Mouse (Mus musculus): ENCODE results near the gene Ace. TPM values are rescaled to one million over a fixed set of nuclear protein-coding genes. Genes with fewer than 3 reads are reported as not detected.

Ace gene
- polyA plus RNA-seq (2014; fragmentation: Nextera tagmentation; extraction: Ambion mirVana) = 1.4 and 4.8 TPM in 2 replicates

DNA sequence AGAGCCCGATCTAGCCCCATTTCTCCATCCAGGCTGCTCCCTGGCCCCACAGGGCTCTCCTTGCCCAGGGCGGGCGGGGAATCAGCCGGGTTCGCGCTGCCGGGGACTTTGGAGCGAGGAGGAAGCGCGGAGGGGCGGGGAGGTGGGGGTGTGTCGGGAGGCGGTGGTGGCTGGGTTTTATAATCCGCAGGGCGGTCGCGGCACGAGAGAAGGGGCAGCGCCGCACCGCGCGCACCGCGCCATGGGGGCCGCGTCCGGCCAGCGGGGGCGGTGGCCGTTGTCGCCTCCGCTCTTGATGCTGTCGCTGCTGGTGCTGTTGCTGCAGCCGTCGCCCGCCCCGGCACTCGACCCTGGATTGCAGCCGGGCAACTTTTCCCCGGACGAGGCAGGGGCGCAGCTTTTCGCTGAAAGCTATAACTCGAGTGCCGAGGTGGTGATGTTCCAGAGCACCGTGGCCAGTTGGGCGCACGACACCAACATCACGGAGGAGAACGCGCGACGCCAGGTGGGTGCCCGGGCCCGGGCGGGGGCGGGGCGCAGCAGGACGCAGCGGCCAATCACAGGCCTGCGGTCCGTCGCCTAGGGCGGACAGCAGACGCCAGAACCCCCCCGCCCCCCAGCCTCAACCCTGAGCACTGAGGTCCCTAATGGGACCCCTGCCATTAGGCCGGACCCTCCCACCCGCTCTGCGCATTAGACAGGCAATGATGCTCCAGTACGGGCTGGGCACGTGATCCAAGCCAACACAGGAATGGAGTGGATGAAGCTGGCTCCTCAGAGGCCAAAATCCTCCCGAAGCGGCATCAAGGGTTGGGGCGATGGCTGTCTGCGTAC, at the start of gene Ace:
Gene Ace, plus strand, starts transcription at position 205 of the 834 bp plus-strand sequence.
- 1% methylated on average over 75 of the region's 76 CpGs for WGBS
- Histone ChIP-seq H3K9ac (ENCODE audit: low read depth, low read length) (peak within 1 kb of the TSS; percentile 55; the same call in 1 of the 2 replicates), H3K4me1 (ENCODE audit: control insufficient read depth, insufficient read depth, low read length) (0 out of 2 replicates have a peak, but pooled peaks cover 8% of the 10 kb centered on the region), H3K9me3 (ENCODE audit: control insufficient read depth, low read length) (no peaks in the 10 kb centered on the region), H3K4me3 (ENCODE audit: low read length) (peak within 1 kb of the TSS; percentile 58), H3K4me2 (replicated peaks; ENCODE audit: low read depth, low read length) (peak within 1 kb of the TSS; percentile 99), H3K27me3 (ENCODE audit: control insufficient read depth, insufficient read depth, low read length) (peaks cover 39% of the 10 kb centered on the region), H3K36me3 (ENCODE audit: control insufficient read depth, insufficient read depth, low read length) (no peaks in the 10 kb centered on the region), H3K27ac (ENCODE audit: low read depth, low read length) (no peak within 1 kb of the TSS)
- peak; percentile 69 for ATAC-seq (ENCODE audit: low FRiP score, low TSS enrichment)

DNA sequence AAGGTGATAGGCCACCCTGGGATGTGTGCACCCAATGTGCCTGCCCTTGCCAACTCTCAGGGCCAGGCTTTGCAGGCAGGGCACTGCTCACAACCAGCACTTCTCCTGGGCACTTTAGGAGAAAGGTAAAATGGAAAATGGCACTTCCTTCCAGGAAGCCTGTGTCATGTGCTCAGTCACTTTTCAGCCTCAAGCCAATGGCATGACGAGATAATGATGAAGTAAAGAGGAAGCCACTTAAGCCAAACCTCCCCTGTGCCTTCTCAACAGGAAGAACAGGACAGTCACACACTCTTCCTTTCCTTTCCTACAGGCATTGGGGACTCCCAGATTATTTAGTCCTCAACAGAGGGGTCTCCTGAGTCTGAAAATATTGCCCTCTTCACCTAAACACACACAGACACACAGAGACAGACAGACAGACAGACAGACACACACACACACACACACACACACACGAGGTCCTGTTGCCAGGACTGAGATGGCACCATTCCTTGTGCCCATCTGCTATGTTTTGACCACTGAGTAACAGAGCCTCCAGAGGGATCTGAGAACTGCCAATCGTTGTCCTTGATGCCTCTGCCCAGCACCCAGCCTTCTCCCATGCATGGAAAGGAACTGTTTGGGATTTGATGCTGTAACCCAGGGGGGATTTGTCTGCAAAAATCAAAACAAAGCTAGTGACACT, 47.5 kb upstream of the Ace start:
- no peaks in the 10 kb centered on the region for H3K4me1 ChIP-seq (ENCODE audit: control insufficient read depth, insufficient read depth, low read length)
- H3K4me2 ChIP-seq (replicated peaks; ENCODE audit: low read depth, low read length) = no peak overlapping the region
- H3K9ac ChIP-seq (ENCODE audit: low read depth, low read length) = peak overlapping the region; percentile 14; the same call in 1 of the 2 replicates
- H3K9me3 ChIP-seq (ENCODE audit: control insufficient read depth, low read length) = no peaks in the 10 kb centered on the region
- 84% methylated on average over 3 of the region's 3 CpGs for WGBS
- H3K36me3 ChIP-seq (ENCODE audit: control insufficient read depth, insufficient read depth, low read length) = peaks cover 4% of the 10 kb centered on the region; the same call in 1 of the 2 replicates
- H3K27me3 ChIP-seq (ENCODE audit: control insufficient read depth, insufficient read depth, low read length) = no peaks in the 10 kb centered on the region
- no peak overlapping the region for H3K4me3 ChIP-seq (ENCODE audit: low read length)
- no peak overlapping the region for H3K27ac ChIP-seq (ENCODE audit: low read depth, low read length)
- ATAC-seq (ENCODE audit: low FRiP score, low TSS enrichment) = no peak

DNA sequence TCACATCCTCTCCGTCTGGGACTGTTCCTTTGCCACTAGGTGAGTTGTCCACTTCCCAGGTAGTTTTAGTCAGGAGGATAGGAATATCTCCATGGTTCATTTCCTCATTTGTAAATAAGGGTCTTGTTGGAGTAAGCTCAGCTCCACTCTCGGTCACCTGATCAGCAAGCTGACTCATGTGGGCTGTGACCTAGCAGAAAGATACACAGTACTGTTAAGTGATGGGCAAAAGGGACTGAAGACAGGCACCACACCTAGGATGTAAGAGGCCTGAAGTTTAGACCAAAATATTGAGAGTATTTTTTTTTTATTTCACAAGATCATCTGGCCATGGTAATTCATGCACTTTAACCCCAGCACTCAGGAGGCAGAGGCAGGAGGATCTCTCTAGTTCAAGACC, 46.9 kb upstream of the Ace start:
- Histone ChIP-seq H3K4me2 (replicated peaks; ENCODE audit: low read depth, low read length) (no peak overlapping the region), H3K27ac (ENCODE audit: low read depth, low read length) (no peak overlapping the region), H3K9ac (ENCODE audit: low read depth, low read length) (peak overlapping the region; percentile 14; the same call in 1 of the 2 replicates), H3K36me3 (ENCODE audit: control insufficient read depth, insufficient read depth, low read length) (peaks cover 4% of the 10 kb centered on the region; the same call in 1 of the 2 replicates), H3K4me1 (ENCODE audit: control insufficient read depth, insufficient read depth, low read length) (no peaks in the 10 kb centered on the region), H3K27me3 (ENCODE audit: control insufficient read depth, insufficient read depth, low read length) (no peaks in the 10 kb centered on the region), H3K4me3 (ENCODE audit: low read length) (no peak overlapping the region), H3K9me3 (ENCODE audit: control insufficient read depth, low read length) (no peaks in the 10 kb centered on the region)
- no peak for ATAC-seq (ENCODE audit: low FRiP score, low TSS enrichment)
- WGBS = 91% methylated on average over 2 of the region's 2 CpGs

DNA sequence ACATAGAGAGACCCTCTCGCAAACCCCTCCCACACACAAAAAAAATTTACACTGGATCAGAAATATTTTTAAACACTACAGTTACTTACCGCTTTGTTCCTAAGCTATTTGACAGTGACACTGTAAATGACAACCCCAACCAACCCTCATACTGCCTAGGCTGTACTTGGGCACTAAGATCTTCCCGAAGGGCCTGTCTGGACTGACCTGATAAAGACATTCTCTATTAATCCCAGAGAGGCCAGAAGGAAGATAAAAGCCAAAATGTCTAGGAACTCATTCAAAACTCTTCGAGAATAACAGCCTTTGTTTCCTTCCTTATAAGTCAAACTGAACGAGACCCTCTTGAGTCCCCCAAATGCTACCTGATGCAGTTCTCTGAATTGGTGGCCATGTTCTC, 46.5 kb upstream of the Ace start:
- WGBS = 94% methylated on average over 5 of the region's 5 CpGs
- Histone ChIP-seq H3K27ac (ENCODE audit: low read depth, low read length) (no peak overlapping the region), H3K36me3 (ENCODE audit: control insufficient read depth, insufficient read depth, low read length) (peaks cover 4% of the 10 kb centered on the region; the same call in 1 of the 2 replicates), H3K9me3 (ENCODE audit: control insufficient read depth, low read length) (no peaks in the 10 kb centered on the region), H3K9ac (ENCODE audit: low read depth, low read length) (no peak overlapping the region), H3K4me3 (ENCODE audit: low read length) (no peak overlapping the region), H3K27me3 (ENCODE audit: control insufficient read depth, insufficient read depth, low read length) (no peaks in the 10 kb centered on the region), H3K4me1 (ENCODE audit: control insufficient read depth, insufficient read depth, low read length) (no peaks in the 10 kb centered on the region), H3K4me2 (replicated peaks; ENCODE audit: low read depth, low read length) (no peak overlapping the region)
- no peak for ATAC-seq (ENCODE audit: low FRiP score, low TSS enrichment)

DNA sequence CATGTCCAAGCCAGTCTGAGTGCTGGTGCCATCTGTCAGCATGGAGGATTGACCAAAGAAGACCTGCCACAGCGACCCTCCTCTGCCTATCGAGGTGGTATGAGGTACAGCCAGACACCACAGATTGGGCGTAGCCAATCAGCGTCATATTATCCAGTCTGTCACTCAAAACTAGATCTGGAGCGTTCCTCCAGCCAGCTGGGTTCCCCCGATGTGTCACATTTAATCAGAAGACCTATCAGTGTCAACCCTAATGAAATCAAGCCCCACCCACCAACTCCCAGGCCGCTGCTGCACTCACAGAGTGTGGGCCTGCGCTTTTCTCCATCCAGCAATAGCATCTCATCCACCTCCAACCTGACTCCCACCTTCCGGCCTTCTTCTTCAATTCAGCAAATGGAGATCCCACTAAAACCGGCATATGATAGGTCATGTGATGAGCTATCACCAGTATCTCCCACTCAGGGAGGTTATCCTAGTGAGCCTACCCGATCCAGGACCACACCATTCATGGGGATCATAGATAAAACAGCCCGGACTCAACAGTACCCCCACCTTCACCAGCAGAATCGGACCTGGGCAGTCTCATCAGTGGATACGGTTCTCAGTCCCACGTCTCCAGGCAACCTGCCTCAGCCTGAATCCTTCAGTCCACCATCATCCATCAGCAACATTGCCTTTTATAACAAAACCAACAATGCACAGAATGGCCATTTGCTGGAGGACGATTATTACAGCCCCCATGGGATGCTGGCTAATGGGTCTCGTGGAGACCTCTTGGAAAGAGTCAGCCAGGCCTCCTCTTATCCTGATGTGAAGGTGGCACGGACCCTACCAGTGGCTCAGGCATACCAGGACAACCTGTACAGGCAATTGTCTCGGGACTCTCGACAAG, 44.7 kb upstream of the Ace start:
- H3K9me3 ChIP-seq (ENCODE audit: control insufficient read depth, low read length) = no peaks in the 10 kb centered on the region
- no peak overlapping the region for H3K4me3 ChIP-seq (ENCODE audit: low read length)
- H3K27me3 ChIP-seq (ENCODE audit: control insufficient read depth, insufficient read depth, low read length) = no peaks in the 10 kb centered on the region
- peaks cover 4% of the 10 kb centered on the region; the same call in 1 of the 2 replicates for H3K36me3 ChIP-seq (ENCODE audit: control insufficient read depth, insufficient read depth, low read length)
- ATAC-seq (ENCODE audit: low FRiP score, low TSS enrichment) = no peak
- no peaks in the 10 kb centered on the region for H3K4me1 ChIP-seq (ENCODE audit: control insufficient read depth, insufficient read depth, low read length)
- H3K27ac ChIP-seq (ENCODE audit: low read depth, low read length) = no peak overlapping the region
- 91% methylated on average over 20 of the region's 20 CpGs for WGBS
- H3K4me2 ChIP-seq (replicated peaks; ENCODE audit: low read depth, low read length) = no peak overlapping the region
- no peak overlapping the region for H3K9ac ChIP-seq (ENCODE audit: low read depth, low read length)

DNA sequence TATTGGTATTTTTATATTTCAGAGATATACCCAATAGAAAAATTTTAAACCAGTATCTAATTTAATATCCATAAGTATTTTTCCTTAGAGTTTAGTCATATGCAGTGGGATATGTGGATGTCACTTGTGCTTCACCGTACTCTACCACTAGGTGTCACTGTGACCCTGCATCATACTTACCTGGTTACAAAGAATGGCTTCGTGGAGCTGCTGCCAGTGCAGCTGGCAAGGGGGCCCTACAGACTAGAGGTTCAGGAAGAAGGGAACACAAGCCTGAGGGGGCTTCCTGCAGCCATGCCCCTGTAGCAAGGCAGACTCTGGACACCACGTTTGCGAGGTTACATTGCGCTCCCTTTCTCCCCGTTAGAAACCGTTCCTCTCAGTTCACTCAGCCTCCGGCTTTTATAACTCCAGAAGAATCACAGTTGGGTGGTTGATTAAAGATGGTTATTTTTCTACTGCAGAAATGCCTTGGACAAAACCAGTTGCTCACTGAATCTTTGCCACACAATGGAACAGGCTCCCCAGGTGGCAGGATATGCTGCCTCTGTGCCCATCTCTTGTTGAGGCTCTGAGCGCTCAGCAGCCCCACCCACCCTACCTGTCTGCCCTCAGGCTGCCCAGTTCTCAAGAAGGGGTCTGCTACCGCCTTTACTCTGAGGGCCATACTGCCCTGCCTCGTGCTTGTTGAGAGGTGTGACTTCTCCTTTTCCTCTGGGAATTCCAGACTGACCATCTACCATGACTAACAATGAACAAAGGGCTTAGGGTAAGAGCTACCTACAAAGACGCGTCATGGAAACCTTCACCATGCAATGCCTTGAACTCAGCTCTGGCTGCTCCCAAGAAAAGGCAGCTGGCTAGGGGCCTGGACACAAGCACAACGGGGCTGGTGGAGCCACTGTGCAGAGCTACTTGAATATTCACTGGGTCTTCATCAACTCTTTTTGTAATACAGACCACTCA, 40.4 kb upstream of the Ace start:
- H3K27ac ChIP-seq (ENCODE audit: low read depth, low read length) = no peak overlapping the region
- 57% methylated on average over 14 of the region's 14 CpGs for WGBS
- H3K4me1 ChIP-seq (ENCODE audit: control insufficient read depth, insufficient read depth, low read length) = no peaks in the 10 kb centered on the region
- no peaks in the 10 kb centered on the region for H3K9me3 ChIP-seq (ENCODE audit: control insufficient read depth, low read length)
- no peaks in the 10 kb centered on the region for H3K27me3 ChIP-seq (ENCODE audit: control insufficient read depth, insufficient read depth, low read length)
- H3K4me3 ChIP-seq (ENCODE audit: low read length) = no peak overlapping the region
- H3K9ac ChIP-seq (ENCODE audit: low read depth, low read length) = no peak overlapping the region
- ATAC-seq (ENCODE audit: low FRiP score, low TSS enrichment) = peak; percentile 57; the same call in 1 of the 2 replicates
- H3K4me2 ChIP-seq (replicated peaks; ENCODE audit: low read depth, low read length) = no peak overlapping the region
- peaks cover 3% of the 10 kb centered on the region; the same call in 1 of the 2 replicates for H3K36me3 ChIP-seq (ENCODE audit: control insufficient read depth, insufficient read depth, low read length)

DNA sequence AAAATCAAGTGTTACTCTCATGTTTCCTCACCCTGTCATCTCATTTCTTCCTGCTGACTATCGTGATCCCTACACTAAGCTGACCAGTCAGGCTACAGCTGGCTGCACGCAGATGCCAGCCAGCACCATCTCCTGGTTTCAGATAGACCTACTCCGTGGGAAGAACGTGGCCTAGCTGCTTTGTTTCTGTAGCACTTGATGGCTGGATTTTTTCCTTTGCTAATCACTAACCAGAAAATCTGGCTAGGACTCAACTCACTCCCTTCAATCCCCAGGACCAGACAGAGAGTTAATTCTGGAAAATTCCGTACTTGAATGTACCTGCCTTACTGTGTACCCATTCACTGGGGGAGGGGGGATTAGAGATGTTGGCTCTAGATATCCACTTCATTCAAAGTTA, 39.6 kb upstream of the Ace start:
- no peaks in the 10 kb centered on the region; the same call in 1 of the 2 replicates for H3K36me3 ChIP-seq (ENCODE audit: control insufficient read depth, insufficient read depth, low read length)

DNA sequence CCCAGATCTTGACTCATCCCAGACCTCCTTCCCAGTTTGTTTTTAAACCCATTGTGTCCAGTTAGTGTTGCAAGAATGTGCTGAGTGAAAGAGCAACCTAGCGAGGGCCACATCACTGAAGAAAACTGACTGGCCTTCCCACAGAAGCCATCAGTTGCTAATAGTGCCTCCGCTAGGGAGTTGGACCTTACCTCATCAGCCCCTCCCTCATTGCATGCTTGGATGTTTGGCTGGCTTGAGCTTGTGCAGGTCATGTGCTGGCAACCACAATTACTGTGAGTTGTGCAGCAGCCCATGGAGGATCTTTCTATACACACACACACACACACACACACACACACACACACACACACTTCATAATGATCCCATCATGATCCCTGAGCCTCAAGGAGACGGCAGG, 36.4 kb upstream of the Ace start:
- Histone ChIP-seq H3K27me3 (ENCODE audit: control insufficient read depth, insufficient read depth, low read length) (no peaks in the 10 kb centered on the region), H3K4me2 (replicated peaks; ENCODE audit: low read depth, low read length) (no peak overlapping the region), H3K4me3 (ENCODE audit: low read length) (no peak overlapping the region), H3K36me3 (ENCODE audit: control insufficient read depth, insufficient read depth, low read length) (no peaks in the 10 kb centered on the region), H3K9me3 (ENCODE audit: control insufficient read depth, low read length) (no peaks in the 10 kb centered on the region), H3K27ac (ENCODE audit: low read depth, low read length) (no peak overlapping the region), H3K4me1 (ENCODE audit: control insufficient read depth, insufficient read depth, low read length) (no peaks in the 10 kb centered on the region), H3K9ac (ENCODE audit: low read depth, low read length) (no peak overlapping the region)
- WGBS = 77% methylated on average over 3 of the region's 3 CpGs
- no peak for ATAC-seq (ENCODE audit: low FRiP score, low TSS enrichment)

More for the DNA sequence above, 39.6 kb upstream of the Ace start:
- 68% methylated on average over 5 of the region's 5 CpGs for WGBS
- Histone ChIP-seq H3K4me2 (replicated peaks; ENCODE audit: low read depth, low read length) (no peak overlapping the region), H3K9ac (ENCODE audit: low read depth, low read length) (no peak overlapping the region), H3K9me3 (ENCODE audit: control insufficient read depth, low read length) (no peaks in the 10 kb centered on the region), H3K27me3 (ENCODE audit: control insufficient read depth, insufficient read depth, low read length) (no peaks in the 10 kb centered on the region), H3K4me1 (ENCODE audit: control insufficient read depth, insufficient read depth, low read length) (no peaks in the 10 kb centered on the region), H3K27ac (ENCODE audit: low read depth, low read length) (no peak overlapping the region), H3K4me3 (ENCODE audit: low read length) (no peak overlapping the region)
- ATAC-seq (ENCODE audit: low FRiP score, low TSS enrichment) = no peak
